Mouse (Mus musculus) E14TG2a.4 (cell line): ENCODE data around the gene Wdr60.

ENCODE experiments used
- CTCF ChIP-seq: conservative IDR thresholded peaks from 2 replicates; pipeline ENCODE4 v1.5.1; 2014; ENCODE audit warnings: low read length
- NANOG ChIP-seq: IDR thresholded peaks from 2 replicates; pipeline ENCODE4 v1.6.1; 2014; ENCODE audit warnings: borderline replicate concordance, low read length, mixed read lengths
- POU5F1 ChIP-seq: IDR thresholded peaks from 2 replicates; pipeline ENCODE4 v1.6.1; 2014; ENCODE audit warnings: low read length, borderline replicate concordance

- TF ChIP-seq CTCF (no peak), NANOG (no peak), POU5F1 (no peak)
These were observed 8.2 kb downstream of the Wdr60 start for GRCm38 (mm10) chr12:116254652-116255051.
